Mouse (Mus musculus) thymus, adult 2 months (tissue): ENCODE results near the gene Ltbp2.

Source experiments
- CTCF ChIP-seq: fragments of 200-500 bp; IDR thresholded peaks from 2 replicates; pipeline ENCODE4 v1.5.1; 2012; ENCODE audit warnings: mild to moderate bottlenecking, control low read depth, low read length, moderate library complexity, borderline replicate concordance; ENCODE audit not compliant: control insufficient read depth, poor library complexity, insufficient read depth; ENCODE audit errors: extremely low read depth
- POLR2A ChIP-seq: fragments of 200-500 bp; IDR thresholded peaks from 2 replicates; pipeline ENCODE4 v1.6.1; 2012; ENCODE audit warnings: mild to moderate bottlenecking, low read length, control low read depth, moderate library complexity; ENCODE audit not compliant: control insufficient read depth, poor library complexity, insufficient read depth; ENCODE audit errors: extremely low read depth

GRCm38 (mm10) chr12:84759063-84759462, 117.3 kb downstream of the Ltbp2 start:
- TF ChIP-seq CTCF: no peak
- no peak for TF ChIP-seq POLR2A
